Mouse (Mus musculus) spleen, postnatal 10 days (tissue): Measurements from ENCODE around the gene Camk2n2.
A peak's percentile ranks its signal among the peaks of the same experiment; 100 is the strongest.
"Not testable (repeated sequence)": the region's sequence is repeated elsewhere in the genome, so short reads cannot be mapped to it uniquely, and the experiment has no call there.

Experiments used
- DNase-seq, 2 experiments: peaks; one replicate each; pipeline ENCODE4 v3.0.0; 2021 to 2022; ENCODE audit warnings: low spot score in 2 of 2

Gene Camk2n2

GRCm38 (mm10) chr16:20621191-20621990 is at the start of gene Camk2n2:
TSS of gene Camk2n2 (minus strand) at chr16:20621287.
- DNase-seq: peak; percentile 50 to 66

DNA sequence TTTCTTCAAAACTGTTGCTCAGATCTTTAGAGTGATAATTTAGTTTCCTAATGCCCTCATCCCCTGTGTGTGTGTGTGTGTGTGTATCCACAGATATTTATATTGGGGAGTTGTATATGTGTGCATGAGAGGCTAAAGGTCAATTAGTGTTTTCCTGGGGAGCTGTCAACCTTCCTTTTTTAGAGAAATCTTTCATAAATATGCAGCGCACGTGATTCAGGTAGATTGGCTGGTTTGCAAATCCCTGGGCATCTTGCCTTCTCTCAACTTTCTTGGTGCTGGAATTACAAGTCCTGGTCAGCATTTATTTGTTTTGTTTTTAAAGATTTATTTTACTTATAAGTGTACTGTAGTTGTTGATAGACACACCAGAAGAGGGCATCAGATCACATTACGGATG is 49.2 kb upstream of the Camk2n2 start:
- no peak for DNase-seq

DNA sequence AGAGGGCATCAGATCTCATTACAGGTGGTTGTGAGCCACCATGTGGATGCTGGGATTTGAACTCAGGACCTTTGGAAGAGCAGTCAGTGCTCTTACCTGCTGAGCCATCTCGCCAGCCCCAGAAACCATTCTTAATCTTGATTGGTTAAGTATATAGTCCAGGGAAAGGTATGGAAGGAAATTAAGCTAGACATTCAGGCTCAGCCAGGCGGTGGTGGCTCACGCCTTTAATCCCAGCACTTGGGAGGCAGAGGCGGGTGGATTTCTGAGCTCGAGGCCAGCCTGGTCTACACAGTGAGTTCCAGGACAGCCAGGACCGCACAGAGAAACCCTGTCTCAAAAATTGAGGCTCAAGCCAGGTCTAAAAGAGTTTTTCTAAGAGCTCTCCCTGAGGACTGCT is 46.9 kb upstream of the Camk2n2 start, which contains the start of gene Eif4g1:
TSS of gene Eif4g1 (plus strand) at position 301 of the 400 bp plus-strand sequence.
- DNase-seq: not testable (repeated sequence)

- no peak for DNase-seq
Measured at GRCm38 (mm10) chr16:20657661-20658060, 36.6 kb upstream of the Camk2n2 start.

- DNase-seq: no peak
Measured at GRCm38 (mm10) chr16:20653315-20653714, 32.2 kb upstream of the Camk2n2 start.

- DNase-seq: no peak
Measured at GRCm38 (mm10) chr16:20651947-20652310, 30.8 kb upstream of the Camk2n2 start.

GRCm38 (mm10) chr16:20651076-20651946 is 30.2 kb upstream of the Camk2n2 start, which contains the start of gene Psmd2:
TSS of gene Psmd2 (plus strand) at chr16:20651652.
- peak; percentile 99 for DNase-seq

DNA sequence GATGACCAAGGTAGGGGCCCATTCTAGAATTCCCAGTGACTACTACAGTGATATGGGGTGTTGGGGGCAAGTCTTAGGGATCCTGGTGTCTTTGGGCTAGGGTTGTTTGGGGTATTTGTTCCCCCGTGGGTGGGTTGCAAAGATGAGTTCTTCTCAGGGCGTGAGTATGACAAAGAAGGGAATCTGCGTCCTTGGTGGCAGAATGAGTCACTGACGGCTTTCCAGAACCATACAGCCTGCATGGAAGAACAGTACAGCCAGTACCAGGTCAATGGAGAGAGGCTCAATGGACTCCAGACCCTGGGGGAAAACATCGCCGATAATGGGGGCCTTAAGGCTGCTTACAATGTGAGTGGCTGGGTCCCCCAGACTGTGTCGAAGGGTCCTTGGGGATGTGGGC is 22.8 kb upstream of the Camk2n2 start:
- DNase-seq: no peak

DNA sequence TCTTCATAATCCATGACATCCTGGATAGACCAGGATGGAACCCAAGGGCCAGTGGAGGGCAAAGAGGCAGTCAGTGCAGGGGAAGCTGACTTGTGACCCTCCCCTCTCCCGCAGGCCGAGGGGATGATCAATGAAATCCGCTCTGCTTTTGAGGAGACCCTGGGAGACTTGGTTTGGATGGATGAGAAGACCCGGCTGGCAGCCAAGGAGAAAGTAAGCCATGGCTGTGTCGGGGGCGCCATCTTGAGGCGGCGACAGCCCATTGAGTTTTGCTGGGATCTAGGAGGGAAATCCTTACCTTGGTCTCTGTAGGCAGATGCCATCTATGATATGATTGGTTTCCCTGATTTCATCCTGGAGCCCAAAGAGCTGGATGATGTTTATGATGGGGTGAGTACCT is 21.1 kb upstream of the Camk2n2 start:
- peak; percentile 28 to 60 for DNase-seq

GRCm38 (mm10) chr16:20638367-20638766 is 17.3 kb upstream of the Camk2n2 start:
- DNase-seq: no peak

DNA sequence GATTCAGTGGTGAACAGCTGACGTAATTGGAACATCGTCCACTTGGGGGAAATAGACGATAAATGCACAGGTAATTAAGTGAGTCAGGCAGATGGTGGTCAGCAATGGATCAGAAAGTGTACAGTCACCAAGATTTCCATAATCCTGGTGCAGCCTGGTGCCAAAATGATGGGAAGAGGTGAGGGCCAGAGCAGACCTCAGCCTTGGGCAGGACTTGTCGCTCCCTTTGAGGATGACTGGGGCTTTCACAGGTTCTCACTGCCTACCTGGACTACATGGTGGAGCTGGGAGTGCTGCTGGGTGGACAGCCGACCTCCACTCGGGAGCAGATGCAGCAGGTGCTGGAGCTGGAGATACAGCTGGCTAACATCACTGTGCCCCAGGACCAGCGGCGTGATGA is 16.3 kb upstream of the Camk2n2 start:
- no peak for DNase-seq

- DNase-seq: no peak
Measured at GRCm38 (mm10) chr16:20629731-20630634, 8.9 kb upstream of the Camk2n2 start, which contains the start of gene Ece2. TSS of gene Ece2 (plus strand) at chr16:20629828.

- DNase-seq: no peak
Measured at GRCm38 (mm10) chr16:20628871-20629391, 7.8 kb upstream of the Camk2n2 start.

DNA sequence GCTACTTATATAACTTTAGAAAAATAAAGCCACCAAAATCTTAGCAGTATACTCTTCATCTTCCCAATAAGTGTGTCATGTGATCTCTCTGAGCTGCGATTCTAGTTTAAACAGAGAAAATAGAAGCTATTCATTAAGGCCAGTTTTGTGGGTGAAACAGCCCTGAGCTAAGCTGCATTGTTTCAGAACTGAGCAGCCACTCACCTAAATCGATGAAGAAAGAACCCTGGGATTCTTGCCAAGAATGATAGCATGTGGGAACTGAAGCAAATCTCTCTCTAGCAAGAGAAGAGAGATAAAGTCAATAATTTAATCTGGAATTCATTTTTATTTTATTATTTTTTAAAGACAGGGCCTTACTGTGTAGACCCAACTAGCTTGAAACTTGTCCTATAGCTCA is 2.1 kb upstream of the Camk2n2 start:
- DNase-seq: no peak

DNA sequence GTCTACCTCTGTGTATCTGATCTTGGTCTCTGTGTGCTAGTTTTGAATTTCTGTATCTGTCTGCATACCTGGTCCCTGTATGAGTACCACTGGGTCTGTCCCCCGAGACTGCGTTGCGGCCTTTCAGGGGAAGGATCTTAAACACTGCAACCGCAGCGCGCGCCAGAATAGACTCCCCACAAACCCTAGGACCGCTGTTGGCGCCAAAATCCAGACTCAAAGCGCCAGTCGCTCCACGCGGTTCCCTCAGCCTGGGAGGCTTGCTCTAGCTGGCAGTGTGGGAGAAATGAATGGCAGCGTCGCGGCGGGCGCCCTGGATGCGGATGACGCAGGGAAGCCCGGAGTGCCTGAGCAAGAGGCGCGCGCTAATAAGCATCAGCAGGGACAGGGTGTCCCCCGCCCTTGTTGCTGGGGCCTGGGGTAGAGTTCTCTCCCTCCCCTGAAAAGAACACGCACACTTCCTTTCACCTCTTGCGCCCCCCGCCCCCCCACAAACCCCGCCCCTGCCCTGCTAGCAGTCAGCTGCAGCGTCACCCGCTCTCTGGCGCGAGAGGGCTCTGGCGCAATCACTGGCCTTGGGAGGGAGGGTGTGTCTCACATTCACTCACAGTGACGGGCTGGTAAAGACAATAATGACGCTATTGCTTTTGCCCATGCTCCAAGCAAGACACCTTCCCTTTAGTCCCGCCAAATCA is 1.1 kb upstream of the Camk2n2 start:
- DNase-seq: peak; percentile 20 to 46

DNA sequence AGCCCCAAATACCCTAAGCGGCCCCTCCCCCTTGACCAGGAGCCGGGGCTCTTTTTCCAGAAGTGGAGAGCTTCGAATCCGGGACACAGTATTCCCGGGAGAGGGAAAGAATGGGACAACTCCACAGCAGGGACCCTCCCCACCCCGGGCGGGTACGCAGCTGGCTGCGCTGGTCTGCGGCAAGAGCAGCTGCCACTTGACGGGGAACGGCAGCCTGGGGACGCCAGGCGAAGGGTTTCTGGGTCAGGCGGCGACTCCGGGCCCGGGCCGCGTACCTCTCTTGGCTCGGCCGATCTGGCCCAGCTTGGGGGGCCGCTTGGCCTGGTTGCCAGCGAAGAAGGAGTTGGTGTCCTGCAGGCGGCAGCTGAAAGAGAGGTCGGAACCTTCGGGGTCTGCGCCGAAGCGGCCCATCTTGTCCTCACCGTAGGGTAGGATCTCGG is 316 bp downstream of the Camk2n2 start:
- DNase-seq: peak; percentile 37 to 40

DNA sequence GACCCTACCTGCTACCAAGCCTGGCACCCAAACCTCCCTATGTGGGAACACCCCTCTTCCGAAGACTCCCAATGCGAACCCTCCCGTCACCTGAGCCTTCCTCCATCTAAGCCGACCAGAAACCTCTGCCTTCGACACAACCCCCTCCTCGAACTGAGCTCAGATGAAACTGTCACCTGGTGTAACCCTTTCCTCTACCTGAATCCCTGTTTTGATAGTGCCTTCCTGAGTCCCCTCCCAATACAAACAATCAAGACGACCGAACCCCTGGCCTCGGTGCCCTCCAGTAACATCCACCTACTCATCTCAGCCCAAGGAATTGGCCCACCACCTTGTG is 720 bp downstream of the Camk2n2 start:
- DNase-seq: no peak

DNA sequence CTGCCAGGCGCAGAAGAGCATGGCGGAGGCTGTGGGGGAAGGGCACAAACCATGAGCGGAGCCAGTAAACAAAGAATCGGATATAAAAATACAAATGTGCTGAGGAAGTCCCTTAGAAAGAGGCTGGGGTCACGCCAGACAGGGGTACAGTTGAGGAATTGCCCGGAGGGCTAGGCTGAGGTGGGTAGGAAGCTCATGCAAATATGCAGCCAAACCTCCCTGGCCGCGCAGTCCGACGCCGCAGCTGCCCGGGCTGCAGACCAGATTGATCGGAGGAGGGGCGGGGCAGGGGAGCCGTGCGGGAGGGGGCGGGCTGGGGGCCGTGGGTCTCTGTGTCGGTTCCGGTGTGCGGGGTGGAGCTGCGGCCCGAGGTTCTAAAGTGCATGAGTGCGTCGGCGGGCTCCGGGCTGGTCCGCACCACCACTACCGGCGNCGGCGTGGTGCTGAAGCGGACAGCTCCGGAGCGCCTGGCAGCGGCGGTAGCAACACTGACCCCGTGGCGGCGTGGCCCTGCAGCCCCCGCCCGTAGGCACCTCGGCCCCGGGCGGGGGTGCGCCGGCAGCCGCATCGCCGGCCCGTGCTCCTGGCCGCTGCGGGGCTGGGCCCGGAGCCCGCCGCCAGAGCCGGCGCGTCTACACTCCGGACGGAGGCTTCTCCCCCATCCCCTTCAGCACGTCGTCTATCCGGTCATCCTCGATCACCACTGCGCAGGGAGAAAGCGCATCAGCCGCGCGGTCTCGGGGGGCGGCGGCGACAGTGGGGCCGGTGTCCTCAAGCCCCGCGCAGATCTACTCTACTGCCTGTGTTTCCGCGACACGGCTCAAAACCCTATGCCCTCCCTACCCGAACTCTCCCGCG is 1.3 kb downstream of the Camk2n2 start:
- DNase-seq: peak; percentile 21 to 52

- peak; percentile 75 to 87 for DNase-seq
Measured at GRCm38 (mm10) chr16:20611357-20612227, 9.5 kb downstream of the Camk2n2 start, which contains the start of the genes Eef1akmt4, Gm49333 and Alg3. TSS of gene Eef1akmt4 (plus strand) at chr16:20611593. TSS of gene Gm49333 (plus strand) at chr16:20611610. TSS of gene Alg3 (minus strand) at chr16:20611735.
